Mouse (Mus musculus) urinary bladder, postnatal 25 days (tissue): ENCODE results near the gene Scgb1b17.
"Not testable (repeated sequence)": the region's sequence is repeated elsewhere in the genome, so short reads cannot be mapped to it uniquely, and the experiment has no call there.

Experiments used
- DNase-seq: peaks from one replicate; pipeline ENCODE4 v3.0.0; 2022; ENCODE audit warnings: low spot score

Gene Scgb1b17

GRCm38 (mm10) chr7:33063149-33063548 lies at the start of gene Scgb1b17:
Scgb1b17 (plus strand) TSS chr7:33063449.
- DNase-seq = not testable (repeated sequence)

GRCm38 (mm10) chr7:33056461-33056860 lies 6.8 kb upstream of the Scgb1b17 start, which contains the start of gene Scgb2b17:
Scgb2b17 (minus strand) TSS chr7:33056561.
- DNase-seq = not testable (repeated sequence)
